Mouse (Mus musculus) hindbrain, embryonic 11.5 days (tissue): ENCODE data around the gene Nbea. TPM values are rescaled to one million over a fixed set of nuclear protein-coding genes. Genes with fewer than 3 reads are reported as not detected.

Experiments used
- ATAC-seq: fragments of 200-750 bp; cut with Nextera tagmentation; 2 replicates; pipeline ENCODE4 v1.8.0; 2017; ENCODE audit warnings: mild to moderate bottlenecking, moderate TSS enrichment, moderate library complexity; ENCODE audit not compliant: low FRiP score
- DNase-seq: peaks from one replicate; pipeline ENCODE4 v3.0.0-alpha.2; 2015; ENCODE audit warnings: low spot score
- H3K27ac ChIP-seq: fragments of 300-500 bp; sonication (generic); 2 replicates; pipeline ENCODE4 v1.5.1; 2014; ENCODE audit warnings: mild to moderate bottlenecking, low read depth, low read length
- H3K27me3 ChIP-seq: fragments of 300-500 bp; sonication (generic); 2 replicates; pipeline ENCODE4 v1.6.1; 2014; ENCODE audit warnings: mild to moderate bottlenecking, low read length, moderate library complexity, mixed read lengths; ENCODE audit not compliant: control insufficient read depth, insufficient read depth
- H3K36me3 ChIP-seq: fragments of 300-500 bp; sonication (generic); 2 replicates; pipeline ENCODE4 v1.6.1; 2014; ENCODE audit warnings: mild to moderate bottlenecking, low read length, moderate library complexity, mixed read lengths; ENCODE audit not compliant: control insufficient read depth, insufficient read depth
- H3K4me1 ChIP-seq: fragments of 300-500 bp; sonication (generic); replicated peaks from 2 replicates; pipeline ENCODE4 v1.6.1; 2014; ENCODE audit warnings: low read length, mixed read lengths; ENCODE audit not compliant: control insufficient read depth, insufficient read depth
- H3K4me2 ChIP-seq: fragments of 300-500 bp; sonication (generic); replicated peaks from 2 replicates; pipeline ENCODE4 v1.6.1; 2014; ENCODE audit warnings: mild to moderate bottlenecking, low read depth, low read length
- H3K4me3 ChIP-seq: fragments of 300-500 bp; sonication (generic); 2 replicates; pipeline ENCODE4 v1.5.1; 2014; ENCODE audit warnings: low read depth, low read length
- H3K9ac ChIP-seq: fragments of 300-500 bp; sonication (generic); 2 replicates; pipeline ENCODE4 v1.6.1; 2014; ENCODE audit warnings: low read depth, low read length
- H3K9me3 ChIP-seq: fragments of 300-500 bp; sonication (generic); 2 replicates; pipeline ENCODE4 v1.6.1; 2016; ENCODE audit warnings: low read length; ENCODE audit not compliant: control insufficient read depth
- WGBS: fragments of 180-500 bp; shearing (Covaris S2); extraction: QIAGEN DNeasy Blood & Tissue Kit; methylation state at CpG from one replicate; pipeline ENCODE4 v1.1.7; 2014; 5-methylcytosine and 5-hydroxymethylcytosine counted together
- polyA plus RNA-seq: library from polyadenylated mRNA; unstranded; fragments of >200 nt; fragmentation: Nextera tagmentation; extraction: Ambion mirVana; gene quantifications from 2 replicates; pipeline ENCODE4 v1.2.1, GENCODE M21; 2014

Gene Nbea
- polyA plus RNA-seq = 25.9 and 34.1 TPM in 2 replicates

DNA sequence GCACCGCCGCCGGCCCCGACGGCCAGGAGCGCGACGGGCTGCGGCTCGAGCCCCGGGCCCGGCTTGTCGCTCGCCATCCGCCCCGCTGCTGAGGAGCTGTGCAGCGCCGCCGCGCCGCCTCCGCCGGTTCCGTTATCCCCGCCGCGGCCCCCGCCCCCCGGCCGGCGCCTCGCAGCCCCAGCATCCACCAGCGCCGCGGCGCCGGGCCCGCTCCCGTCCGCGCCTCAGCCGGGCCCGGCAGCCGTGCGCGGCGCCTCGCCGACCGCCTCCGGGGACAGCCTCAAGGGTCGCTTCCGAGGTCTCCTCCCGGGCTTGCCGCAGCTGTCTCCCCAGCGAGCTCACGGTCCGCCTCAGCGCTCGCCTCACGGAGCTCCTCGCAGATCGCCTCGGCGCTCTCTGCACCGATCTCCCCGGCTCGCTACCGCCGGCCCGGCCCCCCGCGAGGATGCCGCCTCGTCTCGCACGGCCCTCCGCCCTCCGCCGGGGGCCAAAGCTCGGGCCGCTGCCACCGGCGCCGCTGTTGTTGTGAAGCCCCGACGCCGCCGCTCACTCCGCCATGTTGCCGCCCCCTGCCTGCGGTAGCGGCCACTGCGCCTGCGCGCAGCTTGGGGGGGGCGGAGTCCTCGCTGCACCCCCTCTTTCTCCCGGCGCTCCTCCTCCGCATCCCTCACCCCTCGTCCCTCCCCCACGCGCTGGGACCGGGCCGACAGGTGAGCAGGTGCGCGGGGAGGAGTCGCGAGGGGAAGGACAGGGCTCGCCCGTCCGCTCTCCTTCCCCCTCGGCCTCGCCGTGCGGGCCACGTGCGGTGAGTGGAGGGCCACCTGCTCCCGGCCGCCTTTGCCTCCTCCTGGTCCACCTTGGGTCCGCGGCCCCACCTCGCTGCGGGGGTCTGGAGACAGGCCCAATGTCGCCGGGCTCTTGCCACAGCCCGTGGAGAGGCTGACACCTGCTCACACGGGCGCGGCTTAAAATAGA is at the start of gene Nbea:
Nbea (minus strand) TSS at position 543 of the 975 bp plus-strand sequence.
- Histone ChIP-seq H3K27ac (peak within 1 kb of the TSS; percentile 97), H3K36me3 (no peaks in the 10 kb centered on the region), H3K4me3 (peak within 1 kb of the TSS; percentile 85), H3K9me3 (no peaks in the 10 kb centered on the region), H3K27me3 (no peaks in the 10 kb centered on the region), H3K4me1 (no peaks in the 10 kb centered on the region), H3K9ac (peak within 1 kb of the TSS; percentile 96), H3K4me2 (peak within 1 kb of the TSS; percentile 92)
- peak; percentile 89 for DNase-seq
- WGBS = under 1% methylated on average over 85 of the region's 131 CpGs
- ATAC-seq = peak; percentile 85

DNA sequence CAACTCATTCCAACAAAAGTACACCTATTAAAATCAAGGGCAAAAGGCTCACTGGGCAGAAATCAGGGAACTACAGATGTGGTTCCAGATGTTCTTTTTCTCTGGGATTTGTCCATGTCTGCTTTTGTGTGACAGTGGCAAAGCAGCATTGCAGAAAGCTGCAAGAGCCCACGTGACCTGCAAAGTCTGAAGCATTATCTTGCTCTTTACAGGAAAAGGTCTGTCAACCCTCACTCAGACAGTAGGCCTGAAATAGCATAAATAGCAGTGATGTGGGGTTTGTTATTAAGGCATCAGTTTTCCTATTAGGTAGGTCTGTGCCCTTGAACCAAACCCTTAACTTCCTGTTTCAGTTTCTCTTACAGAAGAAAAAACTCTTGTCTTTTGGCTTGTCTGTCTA is 45.8 kb upstream of the Nbea start:
- H3K9ac ChIP-seq = no peak overlapping the region
- H3K36me3 ChIP-seq = no peaks in the 10 kb centered on the region
- no peak overlapping the region for H3K4me2 ChIP-seq
- WGBS = 61% methylated on average over 1 of the region's 1 CpGs
- no peak overlapping the region for H3K27ac ChIP-seq
- no peaks in the 10 kb centered on the region for H3K9me3 ChIP-seq
- no peak for ATAC-seq
- H3K27me3 ChIP-seq = no peaks in the 10 kb centered on the region
- no peaks in the 10 kb centered on the region for H3K4me1 ChIP-seq
- no peak overlapping the region for H3K4me3 ChIP-seq
- no peak for DNase-seq

GRCm38 (mm10) chr3:56215989-56216388 is 32.5 kb upstream of the Nbea start:
- Histone ChIP-seq H3K4me1 (no peaks in the 10 kb centered on the region), H3K4me3 (no peak overlapping the region), H3K4me2 (no peak overlapping the region), H3K27me3 (no peaks in the 10 kb centered on the region), H3K36me3 (no peaks in the 10 kb centered on the region), H3K9ac (no peak overlapping the region), H3K9me3 (no peaks in the 10 kb centered on the region), H3K27ac (no peak overlapping the region)
- ATAC-seq (no peak), DNase-seq (no peak)
- WGBS = 84% methylated on average over 2 of the region's 2 CpGs

- no peaks in the 10 kb centered on the region for H3K4me1 ChIP-seq
- WGBS = 87% methylated on average over 6 of the region's 6 CpGs
These were observed 20.5 kb upstream of the Nbea start for GRCm38 (mm10) chr3:56203968-56204367.

DNA sequence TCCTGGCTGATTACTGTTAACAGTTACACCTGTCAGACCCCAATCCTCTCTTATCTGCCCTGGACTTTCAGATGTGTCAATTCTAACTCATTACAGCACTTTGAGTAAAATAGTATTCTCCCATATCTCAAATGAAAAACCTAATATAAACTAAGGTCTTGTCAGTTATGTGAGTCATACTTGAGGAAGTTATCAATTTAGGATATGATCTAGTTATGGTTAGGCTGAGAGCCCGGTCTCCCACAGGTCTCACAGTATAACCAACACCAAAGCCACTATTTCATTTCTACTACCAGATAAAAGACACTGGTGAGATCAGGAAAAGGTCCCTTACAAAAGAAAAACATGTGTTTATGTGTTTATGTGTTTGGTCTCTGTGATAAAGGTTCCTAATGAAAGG is 4.7 kb upstream of the Nbea start:
- DNase-seq (no peak), ATAC-seq (no peak)
- Histone ChIP-seq H3K9ac (no peak overlapping the region), H3K36me3 (no peaks in the 10 kb centered on the region), H3K4me3 (no peak overlapping the region), H3K9me3 (no peaks in the 10 kb centered on the region), H3K27me3 (no peaks in the 10 kb centered on the region), H3K4me2 (no peak overlapping the region), H3K4me1 (no peaks in the 10 kb centered on the region), H3K27ac (no peak overlapping the region)
- WGBS = 81% methylated on average over 1 of the region's 1 CpGs

More at GRCm38 (mm10) chr3:56203968-56204367, 20.5 kb upstream of the Nbea start:
- H3K4me2 ChIP-seq = no peak overlapping the region
- H3K27ac ChIP-seq = no peak overlapping the region
- H3K9me3 ChIP-seq = no peaks in the 10 kb centered on the region
- no peaks in the 10 kb centered on the region for H3K27me3 ChIP-seq
- DNase-seq (no peak), ATAC-seq (no peak)
- no peak overlapping the region for H3K9ac ChIP-seq
- no peak overlapping the region for H3K4me3 ChIP-seq
- no peaks in the 10 kb centered on the region for H3K36me3 ChIP-seq

DNA sequence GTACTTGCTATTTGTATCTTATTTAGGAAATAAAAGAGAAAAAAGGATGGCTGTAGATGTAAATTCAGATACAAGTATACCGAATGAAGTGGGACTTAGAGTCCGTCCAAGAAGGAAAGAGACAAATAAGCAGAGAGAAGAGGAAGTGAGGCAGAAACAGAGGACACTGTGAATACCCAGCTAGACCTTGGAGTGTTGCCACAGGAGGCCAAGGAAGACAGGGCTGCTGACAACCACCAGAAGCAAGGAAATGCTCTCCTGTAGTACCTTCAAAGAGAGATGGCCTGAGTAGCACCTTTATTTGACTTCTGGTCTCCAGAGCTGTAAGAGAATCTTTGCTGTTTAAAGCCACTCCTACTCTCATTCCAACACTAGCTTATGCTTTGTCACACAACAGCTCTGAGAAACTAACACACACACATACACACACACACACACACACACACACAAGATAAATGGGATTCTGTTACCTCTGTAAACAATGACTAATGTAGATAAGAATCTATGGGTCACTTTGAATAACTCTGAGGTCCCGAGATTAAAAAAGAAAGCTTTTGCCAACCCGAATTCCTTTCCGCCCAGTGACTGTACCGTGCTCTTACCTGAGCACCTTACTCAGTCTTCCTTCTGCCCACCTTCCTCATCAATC is 3.8 kb upstream of the Nbea start:
- ATAC-seq = no peak
- Histone ChIP-seq H3K9me3 (no peaks in the 10 kb centered on the region), H3K36me3 (no peaks in the 10 kb centered on the region), H3K9ac (no peak overlapping the region), H3K27ac (no peak overlapping the region), H3K4me3 (no peak overlapping the region), H3K27me3 (no peaks in the 10 kb centered on the region), H3K4me1 (no peaks in the 10 kb centered on the region), H3K4me2 (no peak overlapping the region)
- WGBS = 78% methylated on average over 6 of the region's 6 CpGs
- DNase-seq = no peak

DNA sequence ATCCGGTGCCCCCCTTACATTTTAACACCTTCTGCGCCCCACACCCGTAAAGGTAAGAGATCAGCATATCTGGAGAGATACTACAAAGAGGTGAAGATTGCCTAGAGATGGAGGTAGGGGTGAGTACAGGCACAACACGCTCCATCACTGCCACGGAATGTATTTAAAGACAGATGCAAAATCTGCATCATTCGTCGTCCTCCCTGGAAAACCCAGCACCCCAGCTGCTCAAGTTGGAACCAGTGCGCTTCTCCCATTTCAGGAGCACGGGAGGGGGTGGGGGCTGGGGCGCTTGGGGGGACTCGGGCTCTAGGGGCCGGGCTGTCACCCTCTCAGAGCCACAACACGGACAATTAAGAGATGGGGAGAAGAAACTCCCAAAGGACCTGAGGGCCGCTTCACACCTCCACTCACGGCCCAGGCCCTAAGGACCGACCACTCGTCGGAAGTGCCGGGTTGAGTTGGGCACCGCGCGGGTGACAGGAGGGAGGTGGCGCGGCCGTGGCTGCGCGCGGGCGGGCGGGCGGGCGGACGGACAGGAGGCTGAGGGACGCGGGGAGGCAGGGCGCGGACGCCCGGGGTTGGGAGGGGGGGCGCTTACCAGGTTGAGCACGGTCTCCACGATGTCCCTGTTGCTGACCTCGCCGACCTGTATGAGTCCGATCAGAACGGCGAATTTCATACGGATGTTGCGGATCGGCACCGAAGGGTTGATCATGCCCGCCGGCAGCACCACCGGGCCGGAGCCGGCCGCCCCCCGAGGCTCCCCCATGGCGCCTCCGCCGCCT is 936 bp downstream of the Nbea start:
- Histone ChIP-seq H3K27me3 (no peaks in the 10 kb centered on the region), H3K4me2 (peak overlapping the region; percentile 92), H3K36me3 (no peaks in the 10 kb centered on the region), H3K4me3 (peak overlapping the region; percentile 85), H3K27ac (peak overlapping the region; percentile 97), H3K9me3 (no peaks in the 10 kb centered on the region), H3K9ac (peak overlapping the region; percentile 96), H3K4me1 (no peaks in the 10 kb centered on the region)
- peak; percentile 70 for ATAC-seq
- DNase-seq = peak; percentile 57
- WGBS = under 1% methylated on average over 35 of the region's 61 CpGs

DNA sequence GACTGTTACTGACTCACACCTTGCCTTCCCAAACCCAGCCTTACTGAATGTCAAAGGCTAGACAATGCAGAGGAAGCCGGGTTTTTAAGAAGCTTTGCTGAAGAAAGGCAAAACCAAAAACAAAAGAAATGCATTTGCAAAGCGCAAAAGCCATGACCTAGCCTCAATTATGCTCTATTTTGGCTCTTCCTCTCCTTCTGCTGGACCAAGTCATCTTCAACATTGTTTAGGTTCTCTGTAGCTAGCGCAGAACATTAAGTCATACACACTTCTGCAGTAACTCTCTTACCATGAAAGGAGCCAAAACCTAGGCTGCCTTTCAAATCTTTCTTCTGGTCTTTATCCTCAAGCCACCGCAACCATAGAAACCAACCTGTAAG is 1.5 kb downstream of the Nbea start:
- peak overlapping the region; percentile 85 for H3K4me3 ChIP-seq
- no peaks in the 10 kb centered on the region for H3K36me3 ChIP-seq
- ATAC-seq (no peak), DNase-seq (no peak)
- H3K9me3 ChIP-seq = no peaks in the 10 kb centered on the region
- H3K4me1 ChIP-seq = no peaks in the 10 kb centered on the region
- no peak overlapping the region for H3K27ac ChIP-seq
- H3K9ac ChIP-seq = peak overlapping the region; percentile 96; the same call in 1 of the 2 replicates
- WGBS = 6% methylated on average over 4 of the region's 4 CpGs
- no peaks in the 10 kb centered on the region for H3K27me3 ChIP-seq
- peak overlapping the region; percentile 92 for H3K4me2 ChIP-seq
